Mouse (Mus musculus) adrenal gland (tissue): ENCODE results near the gene Grip2.

Source experiments
- intact Hi-C: fragments of 180-260 bp; cut with DNase I; formaldehyde crosslinking; loops from one replicate; pipeline ENCODE4 v1.15.1; 2025

Grip2 gene

GRCm38 (mm10) chr6:91737451-91737850, 89.6 kb downstream of the Grip2 start:
- intact Hi-C loops = no loop called here

- intact Hi-C loops = no loop called here
Observed at GRCm38 (mm10) chr6:91736471-91736870, 90.6 kb downstream of the Grip2 start.

GRCm38 (mm10) chr6:91732138-91732537, 94.9 kb downstream of the Grip2 start:
- intact Hi-C loops = no loop called here

GRCm38 (mm10) chr6:91729677-91730127, 97.3 kb downstream of the Grip2 start:
- intact Hi-C loops = loop anchor here (5.0 kb wide), 1 partner anchor 42 kb away; no protein-coding TSS in a partner anchor

GRCm38 (mm10) chr6:91728939-91729619, 98.0 kb downstream of the Grip2 start:
- intact Hi-C loops = loop anchor here (5.0 kb wide), 1 partner anchor 42 kb away; no protein-coding TSS in a partner anchor

GRCm38 (mm10) chr6:91727361-91727760, 99.7 kb downstream of the Grip2 start:
- intact Hi-C loops = loop anchor here (5.0 kb wide), 1 partner anchor 40 kb away; no protein-coding TSS in a partner anchor

GRCm38 (mm10) chr6:91721215-91721701, 105.8 kb downstream of the Grip2 start:
- intact Hi-C loops = no loop called here

GRCm38 (mm10) chr6:91720588-91721214, 106.3 kb downstream of the Grip2 start:
- intact Hi-C loops = no loop called here

GRCm38 (mm10) chr6:91719865-91720533, 107.1 kb downstream of the Grip2 start:
- intact Hi-C loops = no loop called here

GRCm38 (mm10) chr6:91719042-91719747, 107.9 kb downstream of the Grip2 start:
- intact Hi-C loops = no loop called here

GRCm38 (mm10) chr6:91718603-91719002, 108.4 kb downstream of the Grip2 start:
- intact Hi-C loops = no loop called here

GRCm38 (mm10) chr6:91718067-91718466, 109.0 kb downstream of the Grip2 start:
- intact Hi-C loops = no loop called here

GRCm38 (mm10) chr6:91715988-91716810, 110.9 kb downstream of the Grip2 start:
- intact Hi-C loops = no loop called here

- intact Hi-C loops = no loop called here
Observed at GRCm38 (mm10) chr6:91715023-91715422, 112.0 kb downstream of the Grip2 start.

GRCm38 (mm10) chr6:91713370-91713896, 113.6 kb downstream of the Grip2 start:
- intact Hi-C loops = no loop called here

GRCm38 (mm10) chr6:91712855-91713331, 114.2 kb downstream of the Grip2 start:
- intact Hi-C loops = no loop called here

GRCm38 (mm10) chr6:91712097-91712854, 114.8 kb downstream of the Grip2 start:
- intact Hi-C loops = no loop called here
